ENCODE assay signal across 25 mouse cellular contexts in genomic region chr19:14725329-14725728, GRCm38 (mm10).
DNase-seq lines count a peak whose midpoint lies in the region; ATAC-seq and TF ChIP-seq lines count a peak whose summit lies in the region.
"Had no signal": no experiment of that assay in that cellular context is flagged by ENCODE, and none has a peak within 500 bp of the region (broad histone marks: within the 10 kb centered on the region; RNA-seq: fewer than 3 reads in every experiment).

No protein-coding gene starts in this region.

- intact Hi-C loops in gastrocnemius, adult 2 months (cut with DNase I), result no loop called here

- H3K9me3 ChIP-seq in kidney, postnatal 0 days (replicated peaks; ENCODE audit: low read length), result no peaks in the 10 kb centered on the region
- H3K9me3 ChIP-seq: embryonic facial prominence, embryonic 10.5 days; embryonic facial prominence, embryonic 13.5 days; forebrain, embryonic 12.5 days; forebrain, embryonic 15.5 days; G1E; hindbrain, embryonic 12.5 days; hindbrain, embryonic 15.5 days had no signal

- no peak for TF ChIP-seq CTCF in kidney, postnatal 0 days (IDR thresholded peaks at IDR 0.05; ENCODE audit: low read depth)
- TF ChIP-seq CTCF in gastrocnemius, adult 2 months (IDR thresholded peaks at IDR 0.05), result no peak

- H3K9ac ChIP-seq in kidney, postnatal 0 days (ENCODE audit: low read depth, low read length), result no peak overlapping the region
- H3K9ac ChIP-seq: embryonic facial prominence, embryonic 13.5 days; forebrain, embryonic 12.5 days; forebrain, embryonic 15.5 days; hindbrain, embryonic 12.5 days; hindbrain, embryonic 15.5 days had no signal

- H3K4me1 ChIP-seq in kidney, postnatal 0 days (replicated peaks; ENCODE audit: insufficient read depth, low read length), result no peaks in the 10 kb centered on the region
- H3K4me1 ChIP-seq: embryonic facial prominence, embryonic 10.5 days; embryonic facial prominence, embryonic 13.5 days; forebrain, embryonic 12.5 days; forebrain, embryonic 15.5 days; hindbrain, embryonic 12.5 days; hindbrain, embryonic 15.5 days had no signal

- H3K4me3 ChIP-seq in kidney, postnatal 0 days (replicated peaks; ENCODE audit: low read depth, low read length), result no peak overlapping the region
- no peak overlapping the region for H3K4me3 ChIP-seq in gastrocnemius, adult 2 months
- H3K4me3 ChIP-seq: embryonic facial prominence, embryonic 10.5 days; embryonic facial prominence, embryonic 13.5 days; erythroblast, embryonic 14.5 days; forebrain, embryonic 12.5 days; forebrain, embryonic 15.5 days; hindbrain, embryonic 12.5 days; hindbrain, embryonic 15.5 days had no signal

- H3K27me3 ChIP-seq in kidney, postnatal 0 days (ENCODE audit: insufficient read depth, low read length), result no peaks in the 10 kb centered on the region
- H3K27me3 ChIP-seq: CH12.LX; embryonic facial prominence, embryonic 13.5 days; forebrain, embryonic 12.5 days; forebrain, embryonic 15.5 days; hindbrain, embryonic 12.5 days; hindbrain, embryonic 15.5 days had no signal

- peak; percentile 29 for DNase-seq in embryo, embryonic 10.5 days (ENCODE audit: low spot score)
- no peak for DNase-seq in embryo, embryonic 9.5 days (ENCODE audit: extremely low spot score)
- DNase-seq in kidney, postnatal 0 days (ENCODE audit: low spot score), result peak; percentile 64
- DNase-seq in kidney, adult 11 months, result no peak
- peak; percentile 35 for DNase-seq in embryo, embryonic 11.5 days (ENCODE audit: low read depth, low spot score)
- peak; percentile 49 for DNase-seq in mesoderm, embryonic 11.5 days (ENCODE audit: low read depth, low spot score)
- no peak for DNase-seq in gastrocnemius, adult 2 months
- DNase-seq: adrenal gland, postnatal 10 days; adrenal gland, postnatal 36 days; cerebellum, adult 18-20 months; cerebellum, adult 9-10 months; cerebellum, postnatal 14 days; gastrocnemius, postnatal 14 days; heart, adult 11 months had no signal

- H3K4me2 ChIP-seq in kidney, postnatal 0 days (ENCODE audit: low read length), result no peak overlapping the region
- H3K4me2 ChIP-seq: embryonic facial prominence, embryonic 13.5 days; forebrain, embryonic 12.5 days; forebrain, embryonic 15.5 days; heart, embryonic 11.5 days; hindbrain, embryonic 12.5 days; hindbrain, embryonic 15.5 days had no signal

- no peak overlapping the region for H3K27ac ChIP-seq in kidney, postnatal 0 days
- no peak overlapping the region for H3K27ac ChIP-seq in gastrocnemius, adult 2 months
- H3K27ac ChIP-seq: embryonic facial prominence, embryonic 10.5 days; embryonic facial prominence, embryonic 13.5 days; forebrain, embryonic 12.5 days; forebrain, embryonic 15.5 days; hindbrain, embryonic 12.5 days; hindbrain, embryonic 15.5 days had no signal

- WGBS in kidney, postnatal 0 days, result 10% methylated on average over 3 of the region's 3 CpGs

- no peaks in the 10 kb centered on the region for H3K36me3 ChIP-seq in kidney, postnatal 0 days (ENCODE audit: insufficient read depth, low read length)
- H3K36me3 ChIP-seq: embryonic facial prominence, embryonic 10.5 days; embryonic facial prominence, embryonic 13.5 days; forebrain, embryonic 12.5 days; forebrain, embryonic 15.5 days; G1E; hindbrain, embryonic 12.5 days; hindbrain, embryonic 15.5 days had no signal

- no peak for ATAC-seq in kidney, postnatal 0 days (replicated peaks; ENCODE audit: low FRiP score, low read depth)
- ATAC-seq: forebrain, embryonic 15.5 days; Patski had no signal

Comparison
In these comparisons a context has a peak if more than half of its experiments do, and no peak if none do; other contexts are left out.
1. DNase-seq: peak in embryo, embryonic 10.5 days (single experiment), kidney, postnatal 0 days (single experiment), embryo, embryonic 11.5 days (single experiment) and mesoderm, embryonic 11.5 days (single experiment); none in embryo, embryonic 9.5 days (single experiment), kidney, adult 11 months (single experiment) and gastrocnemius, adult 2 months (single experiment).